Mouse (Mus musculus) C2C12 (cell line): ENCODE data around the gene Opa1.

Source experiments
- CTCF ChIP-seq: IDR thresholded peaks from one replicate; pipeline ENCODE4 v1.5.1; 2011; ENCODE audit not compliant: control insufficient read depth, insufficient read depth, insufficient read length
- FOSL1 ChIP-seq: IDR thresholded peaks from one replicate; pipeline ENCODE4 v1.8.0; 2011; ENCODE audit warnings: mild to moderate bottlenecking, low read length; ENCODE audit not compliant: poor library complexity, insufficient read depth, severe bottlenecking
- MAX ChIP-seq: IDR thresholded peaks from one replicate; pipeline ENCODE4 v1.6.1; 2011; ENCODE audit warnings: mild to moderate bottlenecking, control low read depth
- MYOD1 ChIP-seq: IDR thresholded peaks from one replicate; pipeline ENCODE4 v1.6.1; 2011; ENCODE audit warnings: low read depth; ENCODE audit not compliant: control insufficient read depth, insufficient read length
- MYOG ChIP-seq: IDR thresholded peaks from one replicate; pipeline ENCODE4 v1.6.1; 2011; ENCODE audit not compliant: control insufficient read depth, insufficient read length; ENCODE audit errors: extremely low read depth
- USF1 ChIP-seq: IDR thresholded peaks from one replicate; pipeline ENCODE4 v1.6.1; 2011; ENCODE audit warnings: low read depth, mild to moderate bottlenecking, control low read depth, moderate library complexity

- no peak for TF ChIP-seq CTCF
- no peak for TF ChIP-seq MAX
- TF ChIP-seq MYOD1: no peak
- no peak for TF ChIP-seq USF1
- TF ChIP-seq FOSL1: no peak
- no peak for TF ChIP-seq MYOG
Observed at GRCm38 (mm10) chr16:29667702-29668061, 88.5 kb downstream of the Opa1 start.
